Mouse (Mus musculus) left cerebral cortex, adult 2 months (tissue): ENCODE results near the gene 9330182O14Rik. TPM values are rescaled to one million over a fixed set of nuclear protein-coding genes. Genes with fewer than 3 reads are reported as not detected.
A peak's percentile ranks its signal among the peaks of the same experiment; 100 is the strongest.

ENCODE experiments used
- DNase-seq, 2 experiments: peaks; one replicate each; pipeline ENCODE4 v3.0.0; 2021 to 2022; ENCODE audit warnings: low spot score in 2 of 2, mixed read lengths in 1 of 2; ENCODE audit errors: extremely low spot score in 1 of 2
- H3K27ac ChIP-seq: fragments of 200-600 bp; 2 replicates; pipeline ENCODE4 v1.8.1; 2022
- H3K4me3 ChIP-seq: fragments of 200-600 bp; 2 replicates; pipeline ENCODE4 v1.8.1; 2022
- CTCF ChIP-seq: fragments of 200-600 bp; IDR thresholded peaks from 2 replicates; pipeline ENCODE4 v1.8.1; 2022; ENCODE audit warnings: antibody characterized with exemption, mild to moderate bottlenecking, moderate library complexity
- intact Hi-C: fragments of 180-260 bp; cut with DNase I; formaldehyde crosslinking; loops from one replicate; pipeline ENCODE4 v1.15.1; 2025
- microRNA-seq, 2 experiments: library from miRNA; unstranded; fragments of <30 nt; microRNA quantifications; one replicate each; pipeline ENCODE4 v1.2.0; 2021
- total RNA-seq, 2 experiments: library from RNA; stranded (reverse); gene quantifications; 2 replicates each; pipeline ENCODE4 v1.2.3; 2021

Gene 9330182O14Rik
- total RNA-seq, 2 experiments from 2014 or later = not detected

GRCm38 (mm10) chr15:40157683-40158082, 23.5 kb downstream of the 9330182O14Rik start:
- peak; percentile 39 for TF ChIP-seq CTCF
- DNase-seq = no peak
- Histone ChIP-seq H3K4me3 (no peak overlapping the region), H3K27ac (no peak overlapping the region)
- intact Hi-C loops = no loop called here

GRCm38 (mm10) chr15:40166560-40167275, 32.6 kb downstream of the 9330182O14Rik start:
- TF ChIP-seq CTCF = peak; percentile 86
- Histone ChIP-seq H3K27ac (no peak overlapping the region), H3K4me3 (peak overlapping the region; percentile 33)
- DNase-seq = peak in 1 of 2 experiments; percentile 46
- intact Hi-C loops = loop anchor here (1.0 kb wide), 2 partner anchors 863 to 913 kb away; no protein-coding TSS in a partner anchor

GRCm38 (mm10) chr15:40167276-40168139, 33.3 kb downstream of the 9330182O14Rik start:
- no peak for DNase-seq
- intact Hi-C loops = no loop called here
- peak overlapping the region; percentile 33 for H3K4me3 ChIP-seq
- H3K27ac ChIP-seq = no peak overlapping the region
- no peak for TF ChIP-seq CTCF

GRCm38 (mm10) chr15:40168140-40168688, 34.0 kb downstream of the 9330182O14Rik start:
- H3K27ac ChIP-seq = no peak overlapping the region
- H3K4me3 ChIP-seq = no peak overlapping the region
- DNase-seq = no peak
- TF ChIP-seq CTCF = no peak
- intact Hi-C loops = no loop called here

- intact Hi-C loops = no loop called here
- TF ChIP-seq CTCF = no peak
These were observed 34.9 kb downstream of the 9330182O14Rik start for GRCm38 (mm10) chr15:40169061-40169460.

GRCm38 (mm10) chr15:40169705-40170104, 35.5 kb downstream of the 9330182O14Rik start:
- no peak for DNase-seq
- intact Hi-C loops = no loop called here
- H3K27ac ChIP-seq = no peak overlapping the region
- TF ChIP-seq CTCF = no peak
- peak overlapping the region; percentile 34; the same call in 1 of the 2 replicates for H3K4me3 ChIP-seq

More at GRCm38 (mm10) chr15:40169061-40169460, 34.9 kb downstream of the 9330182O14Rik start:
- Histone ChIP-seq H3K27ac (no peak overlapping the region), H3K4me3 (no peak overlapping the region)
- no peak for DNase-seq

GRCm38 (mm10) chr15:40179423-40179822, 45.3 kb downstream of the 9330182O14Rik start:
- intact Hi-C loops = no loop called here
- Histone ChIP-seq H3K4me3 (no peak overlapping the region), H3K27ac (no peak overlapping the region)
- no peak for DNase-seq
- TF ChIP-seq CTCF = no peak

GRCm38 (mm10) chr15:40187017-40187416, 52.9 kb downstream of the 9330182O14Rik start:
- H3K4me3 ChIP-seq = no peak overlapping the region
- DNase-seq = no peak
- TF ChIP-seq CTCF = no peak
- intact Hi-C loops = no loop called here
- no peak overlapping the region for H3K27ac ChIP-seq

Small RNAs within 50 kb of the gene (microRNA-seq; reads per million reads assigned to microRNA genes)
- 0 reads per million in 2 experiments for gene Gm25958
